Mouse (Mus musculus) MEL (cell line): ENCODE measurements around the gene Cyren.

ENCODE experiments used
- CTCF ChIP-seq, 3 experiments: IDR thresholded peaks in 2 of 3; conservative IDR thresholded peaks in 1 of 3; 2 replicates each; pipeline ENCODE4 v1.5.1; 2011 to 2012; ENCODE audit warnings: low read length in 3 of 3, low read depth in 2 of 3, mild to moderate bottlenecking in 2 of 3, improper control_type of control experiment in 1 of 3, inconsistent platforms in 1 of 3, mixed read lengths in 1 of 3, moderate library complexity in 1 of 3; ENCODE audit not compliant: control insufficient read depth in 1 of 3, insufficient read depth in 1 of 3, poor library complexity in 1 of 3, severe bottlenecking in 1 of 3
- EP300 ChIP-seq, 2 experiments: IDR thresholded peaks; 2 replicates each; pipeline ENCODE4 v1.6.1; 2011; ENCODE audit warnings: improper control_type of control experiment in 2 of 2, low read length in 2 of 2, low read depth in 1 of 2, mild to moderate bottlenecking in 1 of 2
- GATA1 ChIP-seq: IDR thresholded peaks from 2 replicates; pipeline ENCODE4 v1.6.1; 2011; ENCODE audit warnings: low read depth, low read length, improper control_type of control experiment
- JUND ChIP-seq: IDR thresholded peaks from 2 replicates; pipeline ENCODE4 v1.6.1; 2011; ENCODE audit warnings: low read depth, mild to moderate bottlenecking, improper control_type of control experiment, low read length
- POLR2A ChIP-seq, 2 experiments: IDR thresholded peaks; 2 replicates each; pipeline ENCODE4 v1.6.1; 2011 to 2012; ENCODE audit warnings: low read length in 2 of 2, mild to moderate bottlenecking in 2 of 2, control low read depth in 1 of 2, improper control_type of control experiment in 1 of 2, low read depth in 1 of 2, moderate library complexity in 1 of 2; ENCODE audit not compliant: control insufficient read depth in 1 of 2, insufficient read depth in 1 of 2, poor library complexity in 1 of 2
- POLR2AphosphoS2 ChIP-seq: IDR thresholded peaks from 2 replicates; pipeline ENCODE4 v1.6.1; 2011; ENCODE audit warnings: low read length, improper control_type of control experiment
- TCF12 ChIP-seq: IDR thresholded peaks from 2 replicates; pipeline ENCODE4 v1.6.1; 2014; ENCODE audit warnings: low read depth, mild to moderate bottlenecking, inconsistent platforms, low read length, improper control_type of control experiment, moderate library complexity
- UBTF ChIP-seq: IDR thresholded peaks from 2 replicates; pipeline ENCODE4 v1.6.1; 2012; ENCODE audit warnings: low read depth, mild to moderate bottlenecking, inconsistent platforms, low read length, improper control_type of control experiment, moderate library complexity, borderline replicate concordance; ENCODE audit not compliant: insufficient read depth
- ZNF384 ChIP-seq: IDR thresholded peaks from 2 replicates; pipeline ENCODE4 v1.6.1; 2012; ENCODE audit warnings: low read depth, mild to moderate bottlenecking, inconsistent platforms, low read length, improper control_type of control experiment

GRCm38 (mm10) chr6:34909631-34910345 is 31.9 kb upstream of the Cyren start:
- TF ChIP-seq EP300 (IDR thresholded peaks at IDR 0.05; ENCODE audit: low read depth in 1 of 2, low read length in 2 of 2) (no peak), JUND (no peak), POLR2A (IDR thresholded peaks at IDR 0.05; ENCODE audit: control insufficient read depth in 1 of 2, insufficient read depth in 1 of 2, low read depth in 1 of 2, low read length in 2 of 2, poor library complexity in 1 of 2) (no peak), CTCF (IDR thresholded peaks at IDR 0.05 in 2 of 3, conservative IDR thresholded peaks at IDR 0.05 in 1 of 3; ENCODE audit: control insufficient read depth in 1 of 3, insufficient read depth in 1 of 3, low read depth in 2 of 3, low read length in 3 of 3, poor library complexity in 1 of 3, severe bottlenecking in 1 of 3) (no peak), TCF12 (no peak), POLR2AphosphoS2 (no peak), ZNF384 (no peak), UBTF (no peak), GATA1 (no peak)
